Mouse (Mus musculus) bone marrow macrophage, adult 2 months (primary cell): ENCODE data around the gene Map6d1.

Experiments
- CTCF ChIP-seq: IDR thresholded peaks from 2 replicates; pipeline ENCODE4 v1.5.1; 2012; ENCODE audit warnings: low read depth, mild to moderate bottlenecking, low read length, moderate library complexity
- POLR2A ChIP-seq: IDR thresholded peaks from 2 replicates; pipeline ENCODE4 v1.6.1; 2012; ENCODE audit warnings: mild to moderate bottlenecking, low read depth, low read length, borderline replicate concordance

DNA sequence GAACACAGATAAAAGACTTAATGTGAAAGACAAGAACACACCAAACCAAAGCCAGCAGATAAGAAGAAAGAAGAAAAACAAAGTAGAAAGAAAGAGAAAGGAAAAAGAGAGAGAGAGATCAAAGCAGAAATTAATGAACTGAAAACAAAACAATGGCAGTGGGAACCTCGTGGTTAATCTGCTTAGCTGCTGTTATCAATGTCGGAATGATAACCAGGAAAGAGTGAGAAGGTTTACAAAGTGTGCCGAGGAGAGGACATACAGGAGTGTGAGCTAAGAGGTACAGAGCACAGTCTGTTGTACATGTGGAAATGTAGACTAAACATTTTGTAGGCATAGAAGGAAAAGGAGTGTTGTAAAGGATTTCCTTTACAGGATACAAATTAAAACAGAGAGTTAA lies 31.8 kb upstream of the Map6d1 start:
- TF ChIP-seq POLR2A: no peak
- no peak for TF ChIP-seq CTCF
